Mouse (Mus musculus) inflammation-experienced regulatory T-cells (primary cell): ENCODE results near the gene Prrc2a. TPM values are rescaled to one million over a fixed set of nuclear protein-coding genes. Genes with fewer than 3 reads are reported as not detected.

Experiments used
- polyA plus RNA-seq, 2 experiments: library from polyadenylated mRNA; unstranded; fragments of 100-300 nt; shearing (Covaris generic); gene quantifications; one replicate each; pipeline ENCODE4 v1.2.1; 2017

The Prrc2a gene
- polyA plus RNA-seq, 2 experiments from 2014 or later: 24.6 to 25.6 TPM

Other genes with a start within 250 kb of the Prrc2a start
- gene Neu1, start 233.6 kb downstream of the Prrc2a start, polyA plus RNA-seq: 10 to 100 TPM; 78.7 to 95.7 TPM
- 100 to 1,000 TPM; 378 to 903 TPM for gene Hspa1b, start 205.7 kb downstream of the Prrc2a start, polyA plus RNA-seq
- 10 to 100 TPM; 13.3 to 18.6 TPM for gene Gm20481, start 195.0 kb downstream of the Prrc2a start, polyA plus RNA-seq
- gene Hspa1a, start 192.7 kb downstream of the Prrc2a start, polyA plus RNA-seq: 100 to 1,000 TPM in 1 of 2 experiments, 10 to 100 TPM in 1; 84.0 to 191 TPM
- gene Hspa1l, start 192.2 kb downstream of the Prrc2a start, polyA plus RNA-seq: under 1 TPM; 0.10 to 0.73 TPM
- 100 to 1,000 TPM in 1 of 2 experiments, 10 to 100 TPM in 1; 80.1 to 110 TPM for gene Lsm2, start 183.0 kb downstream of the Prrc2a start, polyA plus RNA-seq
- 100 to 1,000 TPM; 201 to 211 TPM for gene Vars, start 163.9 kb downstream of the Prrc2a start, polyA plus RNA-seq
- gene Vwa7, start 148.3 kb downstream of the Prrc2a start, polyA plus RNA-seq: under 1 TPM; 0.07 to 0.34 TPM
- gene Sapcd1, start 136.9 kb downstream of the Prrc2a start, polyA plus RNA-seq: 1 to 10 TPM; 1.5 to 2.5 TPM
- gene Msh5, start 118.2 kb downstream of the Prrc2a start, polyA plus RNA-seq: 1 to 10 TPM; 2.9 to 3.2 TPM
- gene Clic1, start 114.9 kb downstream of the Prrc2a start, polyA plus RNA-seq: 100 to 1,000 TPM; 533 to 549 TPM
- gene Ddah2, start 105.9 kb downstream of the Prrc2a start, polyA plus RNA-seq: 1 to 10 TPM in 1 of 2 experiments, under 1 TPM in 1; 0.98 to 2.2 TPM
- gene Ly6g6c, start 99.5 kb downstream of the Prrc2a start, polyA plus RNA-seq: 1 to 10 TPM in 1 of 2 experiments, not detected in 1; 2.0 TPM
- gene Mpig6b, start 98.7 kb downstream of the Prrc2a start, polyA plus RNA-seq: under 1 TPM; 0.11 to 0.16 TPM
- not detected for gene Ly6g6e, start 88.0 kb downstream of the Prrc2a start, polyA plus RNA-seq
- gene Ly6g6d, start 86.8 kb downstream of the Prrc2a start, polyA plus RNA-seq: under 1 TPM in 1 of 2 experiments, not detected in 1; 0.60 TPM
- gene Ly6g6f, start 79.3 kb downstream of the Prrc2a start, polyA plus RNA-seq: not detected
- 10 to 100 TPM; 73.9 to 82.7 TPM for gene Abhd16a, start 75.6 kb downstream of the Prrc2a start, polyA plus RNA-seq
- not detected for gene Ly6g5c, start 56.6 kb downstream of the Prrc2a start, polyA plus RNA-seq
- gene Ly6g5b, start 49.5 kb downstream of the Prrc2a start, polyA plus RNA-seq: 1 to 10 TPM in 1 of 2 experiments, under 1 TPM in 1; 0.90 to 3.6 TPM
- 10 to 100 TPM; 54.2 to 60.6 TPM for gene Gpank1, start 43.4 kb downstream of the Prrc2a start, polyA plus RNA-seq
- gene Csnk2b, start 42.8 kb downstream of the Prrc2a start, polyA plus RNA-seq: 100 to 1,000 TPM; 238 to 275 TPM
- gene D17H6S53E, start 38.5 kb downstream of the Prrc2a start, polyA plus RNA-seq: 1 to 10 TPM; 1.9 to 3.0 TPM
- gene Apom, start 32.8 kb downstream of the Prrc2a start, polyA plus RNA-seq: 1 to 10 TPM in 1 of 2 experiments, not detected in 1; 2.6 TPM
- 10 to 100 TPM; 50.0 to 63.9 TPM for gene Bag6, start 29.7 kb downstream of the Prrc2a start, polyA plus RNA-seq
- 1 to 10 TPM; 1.9 to 8.1 TPM for gene Aif1, start 11.2 kb upstream of the Prrc2a start, polyA plus RNA-seq
- 1 to 10 TPM; 5.7 to 8.4 TPM for gene Lst1, start 23.5 kb upstream of the Prrc2a start, polyA plus RNA-seq
- gene Ltb, start 29.5 kb upstream of the Prrc2a start, polyA plus RNA-seq: 1,000 to 10,000 TPM; 1,692 to 1,979 TPM
- 10 to 100 TPM; 34.2 to 54.8 TPM for gene Tnf, start 37.1 kb upstream of the Prrc2a start, polyA plus RNA-seq
- gene Lta, start 40.5 kb upstream of the Prrc2a start, polyA plus RNA-seq: 100 to 1,000 TPM in 1 of 2 experiments, 10 to 100 TPM in 1; 56.6 to 152 TPM
- not detected for gene Gm16181, start 55.9 kb upstream of the Prrc2a start, polyA plus RNA-seq
- 1 to 10 TPM; 4.5 to 5.5 TPM for gene Atp6v1g2, start 68.8 kb upstream of the Prrc2a start, polyA plus RNA-seq
- gene Nfkbil1, start 70.9 kb upstream of the Prrc2a start, polyA plus RNA-seq: 10 to 100 TPM; 15.6 to 29.3 TPM
- 100 to 1,000 TPM; 211 to 230 TPM for gene Ddx39b, start 76.8 kb upstream of the Prrc2a start, polyA plus RNA-seq
- 1,000 to 10,000 TPM; 5,968 to 6,679 TPM for gene H2-D1, start 97.8 kb upstream of the Prrc2a start, polyA plus RNA-seq
- gene H2-Q1, start 155.5 kb upstream of the Prrc2a start, polyA plus RNA-seq: 1 to 10 TPM in 1 of 2 experiments, under 1 TPM in 1; 0.48 to 1.8 TPM
- 10 to 100 TPM; 15.6 to 19.4 TPM for gene H2-Q2, start 177.3 kb upstream of the Prrc2a start, polyA plus RNA-seq
- gene H2-Q4, start 214.7 kb upstream of the Prrc2a start, polyA plus RNA-seq: 10 to 100 TPM; 33.5 to 46.7 TPM